Mouse (Mus musculus) ES-Bruce4 (cell line): ENCODE measurements around the gene Vps53.

Source experiments
- CTCF ChIP-seq: IDR thresholded peaks from one replicate; pipeline ENCODE4 v1.8.1; 2011; ENCODE audit warnings: low read depth, low read length
- POLR2A ChIP-seq: IDR thresholded peaks from one replicate; pipeline ENCODE4 v1.8.1; 2011; ENCODE audit warnings: low read length; ENCODE audit not compliant: insufficient read depth

DNA sequence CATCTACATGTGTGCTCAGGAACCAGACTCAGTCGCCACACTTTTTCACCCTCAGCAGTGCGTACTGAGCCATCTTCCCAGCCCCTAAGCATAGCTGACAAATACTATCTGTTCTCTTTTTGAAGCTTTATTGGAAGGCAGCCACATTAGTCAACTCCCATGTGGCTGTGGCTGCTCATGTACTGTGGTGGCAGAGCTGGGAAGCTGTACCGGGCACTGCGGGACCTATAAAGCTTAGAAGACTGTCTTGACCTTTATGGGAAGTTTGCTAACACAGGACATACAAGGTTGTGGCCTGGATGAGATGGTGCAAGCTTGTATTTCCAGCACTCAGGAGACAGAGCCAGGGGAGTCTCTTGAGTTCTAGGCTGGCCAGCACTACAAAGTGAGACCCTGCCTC is 12.8 kb downstream of the Vps53 start:
- TF ChIP-seq CTCF (no peak), POLR2A (no peak)
